9 mouse cellular contexts compared by ENCODE assay signal in the genomic region with DNA sequence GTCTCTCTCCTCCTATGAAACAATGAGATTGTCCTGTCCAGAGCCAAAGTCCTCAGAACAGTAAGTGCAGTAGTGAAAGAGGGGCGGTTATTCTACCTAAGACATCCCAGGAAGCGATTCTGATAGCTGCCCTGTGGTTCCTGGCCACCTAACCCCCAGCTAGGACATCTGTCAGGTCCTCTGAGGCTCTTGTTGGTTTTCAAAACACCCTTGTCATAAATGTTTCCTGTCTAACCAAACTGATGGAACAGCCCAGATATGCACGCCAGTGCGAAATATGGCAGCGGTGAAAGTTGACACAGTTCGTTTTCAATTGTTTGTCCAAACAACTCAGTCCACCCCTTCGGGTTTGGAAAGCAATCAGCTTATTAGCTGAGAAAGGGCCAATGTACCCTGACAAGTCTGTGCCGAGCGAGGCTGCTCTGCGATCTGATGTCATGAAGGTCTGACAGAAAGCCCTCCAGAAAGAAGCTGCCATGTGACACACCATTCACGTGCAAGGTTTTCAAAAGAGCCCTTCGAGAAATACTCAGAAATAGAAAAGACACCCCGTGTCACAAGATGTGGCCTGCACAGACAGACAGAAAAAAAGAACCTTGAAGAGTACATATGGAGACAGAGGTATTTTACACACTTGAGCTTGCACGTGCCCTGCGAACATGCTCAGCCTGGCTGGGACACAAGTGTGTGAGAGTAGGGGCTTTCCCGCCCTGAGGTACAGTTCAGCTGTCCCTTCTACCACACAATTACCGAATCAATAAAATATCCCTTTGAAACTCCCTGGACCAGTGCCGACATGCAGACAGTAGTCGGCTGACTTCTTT.
DNase-seq lines count a peak whose midpoint lies in the region; ATAC-seq and TF ChIP-seq lines count a peak whose summit lies in the region.
"Had no signal": no experiment of that assay in that cellular context is flagged by ENCODE, and none has a peak within 500 bp of the region (broad histone marks: within the 10 kb centered on the region; RNA-seq: fewer than 3 reads in every experiment).

No protein-coding gene starts in this region.

- peak; percentile 59 for DNase-seq in kidney, postnatal 10 days
- DNase-seq in CH12.LX (ENCODE audit: extremely low read depth) (no peak), adipocyte (ENCODE audit: low spot score) (no peak)
- DNase-seq in lung, postnatal 4 days = peak; percentile 50 to 51
- DNase-seq in adrenal gland, adult 8-10 months = no peak
- DNase-seq: cerebellum, adult 2 months had no signal

- TF ChIP-seq CTCF in CH12.LX (conservative IDR thresholded peaks at IDR 0.05 in 1 of 2, IDR thresholded peaks at IDR 0.05 in 1 of 2; ENCODE audit: low read depth in 2 of 2, low read length in 2 of 2) = no peak

- H3K4me2 ChIP-seq in kidney, embryonic 14.5 days (replicated peaks; ENCODE audit: low read depth, low read length) = no peak overlapping the region
- 0 out of 2 replicates have a peak overlapping the region, but pooled peaks have one; percentile 2 for H3K4me2 ChIP-seq in CH12.LX (ENCODE audit: insufficient read depth, low read depth, poor library complexity, severe bottlenecking)
- H3K4me2 ChIP-seq in heart, embryonic 16.5 days (ENCODE audit: low read depth, low read length) = no peak overlapping the region

- H3K9ac ChIP-seq in kidney, embryonic 14.5 days (ENCODE audit: low read depth, low read length) = no peak overlapping the region
- H3K9ac ChIP-seq in CH12.LX (ENCODE audit: insufficient read depth, low read depth) = no peak overlapping the region; the same call in 1 of the 2 replicates
- no peak overlapping the region for H3K9ac ChIP-seq in heart, embryonic 16.5 days (ENCODE audit: low read length)

- no peaks in the 10 kb centered on the region for H3K79me2 ChIP-seq in CH12.LX (replicated peaks; ENCODE audit: control insufficient read depth, extremely low read depth, insufficient read depth, poor library complexity, severe bottlenecking)

- H3K27me3 ChIP-seq in kidney, embryonic 14.5 days (ENCODE audit: control insufficient read depth, insufficient read depth, low read length) = no peaks in the 10 kb centered on the region
- H3K27me3 ChIP-seq in CH12.LX (replicated peaks) = no peaks in the 10 kb centered on the region
- no peaks in the 10 kb centered on the region for H3K27me3 ChIP-seq in heart, embryonic 16.5 days (ENCODE audit: control insufficient read depth, insufficient read depth, low read length)

- no peaks in the 10 kb centered on the region for H3K36me3 ChIP-seq in kidney, embryonic 14.5 days (ENCODE audit: control insufficient read depth, insufficient read depth, low read length)
- no peaks in the 10 kb centered on the region for H3K36me3 ChIP-seq in CH12.LX (replicated peaks in 1 of 2; ENCODE audit: control insufficient read depth in 1 of 2, insufficient read depth in 1 of 2, low read length in 1 of 2)
- H3K36me3 ChIP-seq in heart, embryonic 16.5 days (ENCODE audit: control insufficient read depth, insufficient read depth) = no peaks in the 10 kb centered on the region

- no peak for TF ChIP-seq RAD21 in CH12.LX (IDR thresholded peaks at IDR 0.05; ENCODE audit: low read depth, low read length)

- in situ Hi-C loops in CH12.LX (cut with MboI; ENCODE audit: low pct_ligation_motif_present, low pct_unique_long_range_greater_than_20kb, low sequenced_read_pairs) = no loop called here

- H3K9me3 ChIP-seq in kidney, embryonic 14.5 days (ENCODE audit: control insufficient read depth, low read length) = no peaks in the 10 kb centered on the region
- no peaks in the 10 kb centered on the region for H3K9me3 ChIP-seq in CH12.LX (replicated peaks; ENCODE audit: low read length)
- H3K9me3 ChIP-seq in heart, embryonic 16.5 days (replicated peaks; ENCODE audit: control insufficient read depth, low read length) = no peaks in the 10 kb centered on the region; the same call in 1 of the 2 replicates

- WGBS in kidney, embryonic 14.5 days = 57% methylated on average over 19 of the region's 19 CpGs
- 52% methylated on average over 19 of the region's 19 CpGs for WGBS in heart, embryonic 16.5 days

- TF ChIP-seq POLR2A in CH12.LX (IDR thresholded peaks at IDR 0.05; ENCODE audit: low read depth, low read length) = no peak

- H3K4me3 ChIP-seq in kidney, embryonic 14.5 days (ENCODE audit: low read length) = no peak overlapping the region
- H3K4me3 ChIP-seq in CH12.LX (replicated peaks in 1 of 3; ENCODE audit: low read depth in 2 of 3, low read length in 2 of 3, poor library complexity in 1 of 3) = no peak overlapping the region
- H3K4me3 ChIP-seq in heart, embryonic 16.5 days (ENCODE audit: low read length) = no peak overlapping the region
- H3K4me3 ChIP-seq: left cerebral cortex, adult 2 months had no signal

- TF ChIP-seq EP300 in CH12.LX (IDR thresholded peaks at IDR 0.05; ENCODE audit: low read length) = no peak

- peaks cover 36% of the 10 kb centered on the region for H3K4me1 ChIP-seq in kidney, embryonic 14.5 days (ENCODE audit: control insufficient read depth, insufficient read depth, low read length)
- H3K4me1 ChIP-seq in CH12.LX (ENCODE audit: control insufficient read depth in 1 of 2, insufficient read depth in 2 of 2) = peaks cover 30 to 62% of the 10 kb centered on the region in 2 experiments
- H3K4me1 ChIP-seq in heart, embryonic 16.5 days (ENCODE audit: control insufficient read depth, insufficient read depth, low read length) = peaks cover 23% of the 10 kb centered on the region; the same call in 1 of the 2 replicates

- dilution Hi-C loops in CH12.LX (cut with MboI; ENCODE audit: extremely low pct_ligation_motif_present, extremely low pct_unique_long_range_greater_than_20kb, low sequenced_read_pairs) = no loop called here

- ATAC-seq in kidney, embryonic 14.5 days (ENCODE audit: low FRiP score, low TSS enrichment) = no peak
- no peak for ATAC-seq in heart, embryonic 16.5 days (replicated peaks; ENCODE audit: extremely low read depth, insufficient read depth, low FRiP score)

- no peak overlapping the region; the same call in 1 of the 2 replicates for H3K27ac ChIP-seq in kidney, embryonic 14.5 days (ENCODE audit: low read depth, low read length)
- H3K27ac ChIP-seq in CH12.LX (ENCODE audit: insufficient read depth, low read depth) = no peak overlapping the region; the same call in 1 of the 2 replicates
- H3K27ac ChIP-seq in heart, embryonic 16.5 days (ENCODE audit: low read length) = peak overlapping the region; percentile 38
- H3K27ac ChIP-seq: left cerebral cortex, adult 2 months had no signal

TF ChIP-seq in CH12.LX, 34 proteins besides CTCF, POLR2A, EP300 and RAD21:
- TF ChIP-seq BHLHE40 (IDR thresholded peaks at IDR 0.05; ENCODE audit: low read depth, low read length) (peak; percentile 99), MYC (IDR thresholded peaks at IDR 0.05; ENCODE audit: low read depth, low read length) (peak; percentile 86), IRF4 (IDR thresholded peaks at IDR 0.05; ENCODE audit: low read depth, low read length) (peak; percentile 25; the same call in 1 of the 2 replicates), ETS1 (conservative IDR thresholded peaks at IDR 0.05; ENCODE audit: low read depth, low read length) (peak; percentile 66; the same call in 1 of the 2 replicates), UBTF (IDR thresholded peaks at IDR 0.05; ENCODE audit: low read depth, low read length) (no peak), MAX (IDR thresholded peaks at IDR 0.05; ENCODE audit: low read length) (peak; percentile 37; the same call in 1 of the 2 replicates), MAFK (IDR thresholded peaks at IDR 0.05; ENCODE audit: insufficient replicate concordance, low read length) (no peak), MAZ (IDR thresholded peaks at IDR 0.05; ENCODE audit: low read depth, low read length) (no peak), ELF1 (IDR thresholded peaks at IDR 0.05; ENCODE audit: low read depth, low read length) (no peak), ZNF384 (IDR thresholded peaks at IDR 0.05; ENCODE audit: low read depth, low read length) (peak; percentile 72)
TF ChIP-seq in CH12.LX: peak in this region for 6.

Comparison
In these comparisons a context has a peak if more than half of its experiments do, and no peak if none do; other contexts are left out.
1. DNase-seq: peak in kidney, postnatal 10 days (single experiment) and lung, postnatal 4 days (2 of 2); none in CH12.LX (single experiment), adipocyte (single experiment) and adrenal gland, adult 8-10 months (single experiment).